Mouse (Mus musculus) thymus, adult 2 months (tissue): Measurements from ENCODE around the gene Gdi2. TPM values are rescaled to one million over a fixed set of nuclear protein-coding genes. Genes with fewer than 3 reads are reported as not detected.

Source experiments
- DNase-seq: peaks from one replicate; pipeline ENCODE4 v3.0.0; 2021
- H3K27ac ChIP-seq: fragments of 200-500 bp; 2 replicates; pipeline ENCODE4 v1.5.1; 2012; ENCODE audit warnings: low read length, control low read depth; ENCODE audit not compliant: control insufficient read depth, insufficient read depth
- H3K27me3 ChIP-seq: fragments of 200-500 bp; 2 replicates; pipeline ENCODE4 v1.6.1; 2012; ENCODE audit warnings: mild to moderate bottlenecking, low read length, moderate library complexity, mixed read lengths; ENCODE audit not compliant: control insufficient read depth, insufficient read depth
- H3K36me3 ChIP-seq: fragments of 200-500 bp; 2 replicates; pipeline ENCODE4 v1.6.1; 2012; ENCODE audit warnings: mild to moderate bottlenecking, low read length, moderate library complexity; ENCODE audit not compliant: control insufficient read depth, insufficient read depth
- H3K4me1 ChIP-seq: fragments of 200-500 bp; replicated peaks from 2 replicates; pipeline ENCODE4 v1.6.1; 2012; ENCODE audit warnings: low read length; ENCODE audit not compliant: control insufficient read depth, insufficient read depth
- H3K4me3 ChIP-seq: fragments of 200-500 bp; 2 replicates; pipeline ENCODE4 v1.5.1; 2012; ENCODE audit warnings: mild to moderate bottlenecking, low read length, control low read depth, moderate library complexity; ENCODE audit not compliant: control insufficient read depth, insufficient read depth
- CTCF ChIP-seq: fragments of 200-500 bp; IDR thresholded peaks from 2 replicates; pipeline ENCODE4 v1.5.1; 2012; ENCODE audit warnings: mild to moderate bottlenecking, control low read depth, low read length, moderate library complexity, borderline replicate concordance; ENCODE audit not compliant: control insufficient read depth, poor library complexity, insufficient read depth; ENCODE audit errors: extremely low read depth
- POLR2A ChIP-seq: fragments of 200-500 bp; IDR thresholded peaks from 2 replicates; pipeline ENCODE4 v1.6.1; 2012; ENCODE audit warnings: mild to moderate bottlenecking, low read length, control low read depth, moderate library complexity; ENCODE audit not compliant: control insufficient read depth, poor library complexity, insufficient read depth; ENCODE audit errors: extremely low read depth
- WGBS: fragments of 180-500 bp; shearing (Covaris S2); methylation state at CpG from one replicate; pipeline ENCODE4 v1.1.7; 2018; 5-methylcytosine and 5-hydroxymethylcytosine counted together
- polyA plus RNA-seq: library from polyadenylated mRNA; depleted of rRNA; stranded (reverse); fragments of >200 nt; gene quantifications from 2 replicates; pipeline ENCODE4 v1.2.3, GENCODE M21; 2012

Gene Gdi2
- polyA plus RNA-seq, 1 experiment: 176 TPM

- no peaks in the 10 kb centered on the region for H3K27me3 ChIP-seq
- no peak overlapping the region for H3K27ac ChIP-seq
- H3K36me3 ChIP-seq: no peaks in the 10 kb centered on the region
- H3K4me3 ChIP-seq: no peak overlapping the region
- no peak for DNase-seq
- WGBS: 97% methylated on average over 4 of the region's 4 CpGs
- H3K4me1 ChIP-seq: peaks cover 4% of the 10 kb centered on the region
- TF ChIP-seq POLR2A (no peak), CTCF (no peak)
Observed at GRCm38 (mm10) chr13:3534146-3534545, 3.7 kb upstream of the Gdi2 start.

- no peak for TF ChIP-seq CTCF
- Histone ChIP-seq H3K4me1 (peaks cover 8% of the 10 kb centered on the region), H3K36me3 (no peaks in the 10 kb centered on the region), H3K27ac (peak overlapping the region; percentile 74), H3K27me3 (no peaks in the 10 kb centered on the region), H3K4me3 (peak overlapping the region; percentile 99)
- no peak for DNase-seq
- WGBS: under 1% methylated on average over 59 of the region's 59 CpGs
Observed at GRCm38 (mm10) chr13:3538223-3538968, 533 bp downstream of the Gdi2 start.

DNA sequence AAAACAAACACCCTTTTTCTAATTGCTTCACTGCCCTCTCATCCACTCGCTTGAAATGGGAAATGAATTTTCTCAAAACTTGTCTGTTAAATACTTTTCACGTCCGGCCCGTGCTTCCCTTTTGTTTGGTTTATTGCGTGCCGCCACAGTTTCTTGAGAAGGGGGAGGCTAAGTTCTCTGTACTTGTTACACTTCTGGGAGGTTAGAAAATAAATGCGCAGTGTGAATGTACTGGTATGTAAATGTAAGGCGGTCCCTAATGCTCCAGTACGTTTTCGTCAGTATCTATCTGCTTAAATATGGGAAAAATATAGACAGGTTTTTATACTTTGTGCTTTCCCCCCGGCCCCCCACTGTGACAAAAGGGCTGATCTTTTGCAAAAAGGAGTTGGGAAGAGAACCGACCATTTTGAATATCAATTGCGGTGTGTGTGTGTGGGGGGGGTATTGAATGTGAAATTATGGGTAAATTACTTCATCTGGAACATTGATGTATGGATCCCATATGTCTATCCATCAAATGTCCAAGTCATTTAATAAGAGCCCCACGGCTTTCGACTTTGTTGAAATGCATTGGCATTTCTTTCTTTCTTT, 1.2 kb downstream of the Gdi2 start:
- 1% methylated on average over 15 of the region's 15 CpGs for WGBS
- Histone ChIP-seq H3K27me3 (no peaks in the 10 kb centered on the region), H3K4me1 (peaks cover 8% of the 10 kb centered on the region), H3K4me3 (peak overlapping the region; percentile 99; the same call in 1 of the 2 replicates), H3K27ac (peak overlapping the region; percentile 74; the same call in 1 of the 2 replicates), H3K36me3 (no peaks in the 10 kb centered on the region)
- peak; percentile 26 for DNase-seq
- TF ChIP-seq CTCF (no peak), POLR2A (no peak)

GRCm38 (mm10) chr13:3540166-3540565, 2.3 kb downstream of the Gdi2 start:
- Histone ChIP-seq H3K27me3 (no peaks in the 10 kb centered on the region), H3K4me3 (no peak overlapping the region), H3K27ac (no peak overlapping the region), H3K36me3 (no peaks in the 10 kb centered on the region; the same call in 1 of the 2 replicates), H3K4me1 (peaks cover 8% of the 10 kb centered on the region)
- TF ChIP-seq POLR2A (no peak), CTCF (no peak)
- WGBS: 87% methylated on average over 2 of the region's 2 CpGs
- no peak for DNase-seq

DNA sequence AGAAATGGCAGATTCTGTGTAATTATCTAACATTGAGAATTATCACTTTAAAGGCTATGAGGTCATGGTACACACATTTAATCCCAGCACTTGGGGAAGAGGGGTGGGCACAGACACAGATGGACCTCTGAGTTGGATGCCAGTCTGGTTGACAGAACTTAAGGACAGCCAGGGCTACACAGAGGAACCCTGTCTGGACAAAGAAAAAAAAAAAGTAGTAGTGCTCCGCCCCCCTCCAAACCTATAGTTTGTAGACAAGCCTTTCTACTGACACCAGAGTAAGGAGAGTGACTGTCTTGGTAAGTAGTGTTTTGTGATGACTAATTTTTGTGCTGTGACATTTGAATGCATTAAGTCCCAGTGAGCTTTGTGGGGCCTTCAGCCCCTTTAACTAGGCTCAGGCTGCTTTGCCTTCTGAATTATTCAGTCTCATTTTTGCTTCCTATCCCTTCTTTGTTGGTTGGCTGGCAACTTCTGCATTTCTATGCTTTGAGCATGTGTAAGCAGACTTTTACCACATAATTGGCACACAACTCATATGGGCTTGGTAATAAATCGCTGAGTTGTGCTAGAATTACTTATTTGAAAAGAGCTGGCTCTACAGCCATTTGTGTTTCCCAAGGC, 3.4 kb downstream of the Gdi2 start:
- no peaks in the 10 kb centered on the region for H3K27me3 ChIP-seq
- DNase-seq: no peak
- H3K27ac ChIP-seq: no peak overlapping the region
- WGBS: 44% methylated on average over 2 of the region's 2 CpGs
- no peak for TF ChIP-seq POLR2A
- no peak for TF ChIP-seq CTCF
- peaks cover 8% of the 10 kb centered on the region for H3K4me1 ChIP-seq
- no peaks in the 10 kb centered on the region; the same call in 1 of the 2 replicates for H3K36me3 ChIP-seq
- no peak overlapping the region for H3K4me3 ChIP-seq

DNA sequence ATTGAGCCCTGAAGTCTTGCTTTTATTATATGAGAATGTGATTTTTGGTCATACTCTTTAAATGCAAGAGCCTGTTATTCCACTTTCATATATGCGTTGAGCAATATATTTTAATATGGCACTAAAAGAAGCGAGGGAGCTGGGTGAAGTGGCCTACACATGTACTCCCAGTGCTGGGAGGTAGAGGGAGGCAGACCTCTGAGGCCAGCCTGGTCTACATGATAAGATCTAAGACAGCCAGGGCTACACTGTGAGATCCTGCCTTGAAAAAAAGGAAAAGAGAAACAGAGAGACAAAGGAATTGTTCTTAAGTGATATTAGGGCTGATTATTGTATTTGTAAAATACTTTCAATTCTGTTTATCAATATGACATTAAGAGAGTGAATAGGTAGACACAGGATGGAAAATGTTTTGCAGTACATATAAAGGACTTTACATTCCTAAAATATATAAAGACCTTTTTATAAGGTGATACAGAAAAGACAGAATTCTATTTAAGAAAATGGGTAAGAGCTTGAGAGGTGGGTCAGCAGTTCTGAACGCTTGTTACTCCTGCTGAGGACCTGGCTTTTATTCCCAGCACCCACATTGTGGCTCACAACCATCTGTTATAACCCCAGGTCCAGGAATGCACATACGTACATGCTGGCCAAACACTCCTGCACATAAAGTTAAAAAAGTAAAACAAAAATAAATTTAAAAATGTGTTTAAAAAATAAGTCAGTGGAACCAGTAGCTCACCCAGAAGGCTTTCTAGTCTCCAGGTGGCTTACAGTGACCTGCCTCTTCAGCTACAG, 6.4 kb downstream of the Gdi2 start:
- 94% methylated on average over 4 of the region's 4 CpGs for WGBS
- no peak for DNase-seq
- Histone ChIP-seq H3K27ac (no peak overlapping the region), H3K4me3 (no peak overlapping the region), H3K36me3 (peaks cover 8% of the 10 kb centered on the region), H3K4me1 (0 out of 2 replicates have a peak, but pooled peaks cover 4% of the 10 kb centered on the region), H3K27me3 (no peaks in the 10 kb centered on the region)
- no peak for TF ChIP-seq POLR2A
- no peak for TF ChIP-seq CTCF
